Mouse (Mus musculus) layer of hippocampus, adult 9-11 months (tissue): ENCODE data around the gene Nomo1.
A peak's percentile ranks its signal among the peaks of the same experiment; 100 is the strongest.

Source experiments
- DNase-seq: peaks from one replicate; pipeline ENCODE4 v3.0.0; 2022

The Nomo1 gene

DNA sequence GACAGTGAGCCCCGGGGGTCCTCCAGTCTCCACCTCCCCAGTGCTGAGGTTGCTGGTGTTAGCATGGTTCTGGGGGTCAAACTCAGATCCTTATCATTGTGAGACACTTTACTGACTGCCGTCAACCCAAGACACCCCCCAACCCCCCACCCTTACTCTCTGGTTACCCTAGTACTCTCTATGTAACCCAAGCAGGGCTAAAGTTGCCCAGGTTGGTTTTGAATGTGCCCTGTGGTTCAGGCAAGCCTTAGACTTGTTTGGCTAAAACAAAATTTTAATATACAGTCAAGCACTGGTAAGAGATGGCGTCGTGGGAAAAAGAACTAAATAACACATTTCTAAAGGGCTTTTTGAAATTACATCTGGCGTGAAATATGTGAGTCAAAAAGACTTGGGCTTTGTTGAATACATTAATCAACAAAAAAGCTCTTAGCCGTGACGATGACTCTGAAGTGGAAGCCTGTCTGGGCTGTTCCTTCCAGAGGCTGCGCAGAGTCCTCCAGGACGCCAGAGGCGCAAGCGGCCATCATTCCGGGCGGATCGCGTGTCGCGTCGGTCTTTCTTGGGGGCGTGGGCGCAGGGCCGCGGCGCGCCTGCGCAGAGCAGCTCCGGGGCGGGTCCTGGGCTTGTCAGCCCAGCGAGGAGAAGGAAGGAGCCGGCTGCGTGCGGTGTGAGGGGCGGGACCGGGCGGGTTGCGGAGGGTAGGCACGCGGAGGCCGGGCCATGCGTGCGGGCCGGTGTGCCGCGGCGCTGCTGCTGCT is at the start of gene Nomo1:
Gene Nomo1, plus strand, starts transcription at position 590 of the 761 bp plus-strand sequence.
- peak; percentile 95 for DNase-seq

DNA sequence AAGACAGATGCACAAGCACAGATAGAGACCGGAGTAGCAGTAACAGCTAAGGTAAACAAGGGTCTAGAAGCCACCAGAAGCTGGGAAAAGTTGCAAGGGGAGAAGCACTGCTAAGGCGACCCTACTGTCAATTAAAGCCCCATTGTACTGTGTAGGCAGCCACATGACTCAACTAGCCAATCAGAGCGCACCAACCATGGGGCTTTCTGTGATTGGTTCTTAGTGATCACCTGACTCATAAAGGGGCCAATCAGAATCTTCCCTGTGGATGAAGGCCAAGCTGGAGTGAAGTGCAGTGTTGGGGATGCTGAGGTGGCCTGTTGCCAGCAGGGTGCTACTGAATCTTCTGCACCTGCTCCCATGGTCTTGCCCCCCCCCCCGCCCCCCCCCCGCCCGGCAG is 46.6 kb upstream of the Nomo1 start:
- no peak for DNase-seq

DNA sequence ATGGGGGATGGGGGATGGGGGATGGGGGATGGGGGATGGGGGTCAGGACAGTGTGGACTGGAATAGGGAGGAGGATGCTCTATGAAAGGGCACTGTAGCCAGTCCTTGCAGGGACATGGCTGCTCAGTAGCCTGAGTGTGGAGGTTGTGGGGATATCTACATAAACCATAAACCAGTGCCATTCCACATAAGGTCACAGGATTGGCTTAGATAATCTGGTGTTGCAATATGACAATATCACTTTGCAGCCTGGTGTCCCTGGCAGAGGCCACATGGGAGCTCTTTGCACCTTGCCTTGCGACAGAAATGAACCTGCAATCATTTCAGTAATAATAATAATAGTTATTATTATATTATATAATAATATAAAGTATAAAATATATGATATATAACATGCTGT is 45.2 kb upstream of the Nomo1 start:
- DNase-seq = no peak

DNA sequence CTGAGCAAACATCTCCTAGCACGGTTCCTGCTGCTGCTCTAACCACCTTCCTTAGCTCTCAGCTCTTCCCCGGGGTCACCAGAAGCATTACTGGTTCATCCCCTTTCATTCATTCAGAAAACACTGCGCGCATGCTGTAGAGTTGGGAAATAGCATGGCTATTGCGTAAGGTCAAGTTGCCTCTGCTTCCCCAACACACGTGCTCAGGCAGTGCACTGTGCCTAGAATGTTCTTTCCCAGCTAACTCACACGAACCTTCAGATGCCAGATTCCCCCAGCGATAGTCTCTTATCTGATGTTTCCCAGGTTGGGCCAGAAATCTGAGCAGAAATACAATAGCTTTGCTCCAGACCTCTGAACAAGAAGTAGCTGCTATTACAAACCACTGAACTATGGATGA is 41.0 kb upstream of the Nomo1 start:
- DNase-seq = no peak

DNA sequence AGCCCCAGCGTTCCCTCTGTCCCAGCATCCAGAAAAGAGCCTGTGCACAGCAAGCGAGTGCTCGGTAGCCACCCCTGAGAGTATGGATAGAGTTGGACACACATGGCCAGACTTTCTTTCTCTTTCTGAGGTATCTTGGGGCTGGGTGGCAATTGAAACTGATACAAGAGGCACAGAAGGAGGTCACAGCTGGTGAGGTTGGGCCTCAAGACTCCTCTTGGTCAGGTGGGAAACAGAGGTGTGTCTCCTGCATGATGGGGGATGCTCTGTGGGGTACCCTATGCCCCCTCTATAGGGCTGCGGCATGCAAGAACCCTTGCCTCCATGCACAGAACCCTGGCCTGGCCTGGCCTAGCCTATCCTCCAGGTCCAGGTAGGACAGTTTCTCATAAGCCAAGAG is 32.9 kb upstream of the Nomo1 start:
- no peak for DNase-seq

DNA sequence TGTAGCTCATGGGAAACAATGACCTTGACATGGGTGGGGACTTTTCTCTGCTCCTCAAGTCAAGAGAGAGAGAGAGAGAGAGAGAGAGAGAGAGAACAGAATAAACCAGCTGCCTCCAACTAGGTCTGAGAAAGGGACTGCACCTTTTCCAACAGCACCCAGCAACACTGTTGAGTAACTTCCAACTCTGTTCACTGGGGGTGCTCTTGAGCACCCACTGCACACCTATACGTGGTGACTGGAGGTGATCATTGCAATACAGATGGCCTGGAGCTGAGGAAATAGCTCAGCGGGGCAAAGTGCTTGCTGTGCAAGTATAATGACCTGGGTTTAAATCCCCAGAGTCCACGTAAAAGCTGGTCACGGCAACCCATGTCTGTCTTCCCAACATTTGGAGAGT is 30.8 kb upstream of the Nomo1 start:
- no peak for DNase-seq

DNA sequence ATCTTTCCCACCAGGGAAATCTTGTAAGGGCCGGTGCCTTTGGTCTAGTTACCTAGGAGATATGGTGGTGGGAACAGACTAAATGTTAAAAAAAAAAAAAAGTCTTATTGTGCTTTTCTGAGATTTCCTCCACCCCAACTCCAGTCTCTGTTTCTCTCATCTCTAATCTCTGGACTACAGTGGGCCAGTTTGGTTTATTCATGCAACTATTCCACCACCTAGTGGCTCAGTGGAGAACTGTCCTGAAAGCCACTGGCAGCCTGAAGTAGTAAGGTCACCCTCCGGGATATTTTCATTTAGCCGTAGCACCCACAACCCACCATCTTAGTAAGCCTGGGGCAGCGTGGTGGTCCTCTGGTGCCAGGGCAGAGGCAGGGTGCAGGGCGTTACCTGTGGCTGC is 23.9 kb upstream of the Nomo1 start:
- peak; percentile 52 for DNase-seq

DNA sequence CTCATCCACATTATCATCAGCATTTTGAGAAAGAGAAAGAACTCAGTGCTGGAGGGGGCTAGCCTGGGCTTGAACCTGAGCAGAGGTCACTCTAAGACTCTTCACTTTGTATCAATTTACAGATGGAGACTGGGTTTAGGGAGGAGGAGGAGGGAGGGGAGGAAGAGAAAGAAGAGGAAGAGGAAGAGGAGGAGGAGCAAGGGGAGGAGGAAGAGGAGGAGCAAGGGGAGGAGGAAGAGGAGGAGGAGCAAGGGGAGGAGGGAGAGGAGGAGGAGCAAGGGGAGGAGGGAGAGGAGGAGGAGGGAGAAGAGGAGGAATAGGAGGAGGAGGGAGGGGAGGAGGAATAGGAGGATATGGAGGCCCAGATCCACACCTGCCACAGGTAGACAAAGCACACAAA is 21.4 kb upstream of the Nomo1 start:
- DNase-seq = no peak

DNA sequence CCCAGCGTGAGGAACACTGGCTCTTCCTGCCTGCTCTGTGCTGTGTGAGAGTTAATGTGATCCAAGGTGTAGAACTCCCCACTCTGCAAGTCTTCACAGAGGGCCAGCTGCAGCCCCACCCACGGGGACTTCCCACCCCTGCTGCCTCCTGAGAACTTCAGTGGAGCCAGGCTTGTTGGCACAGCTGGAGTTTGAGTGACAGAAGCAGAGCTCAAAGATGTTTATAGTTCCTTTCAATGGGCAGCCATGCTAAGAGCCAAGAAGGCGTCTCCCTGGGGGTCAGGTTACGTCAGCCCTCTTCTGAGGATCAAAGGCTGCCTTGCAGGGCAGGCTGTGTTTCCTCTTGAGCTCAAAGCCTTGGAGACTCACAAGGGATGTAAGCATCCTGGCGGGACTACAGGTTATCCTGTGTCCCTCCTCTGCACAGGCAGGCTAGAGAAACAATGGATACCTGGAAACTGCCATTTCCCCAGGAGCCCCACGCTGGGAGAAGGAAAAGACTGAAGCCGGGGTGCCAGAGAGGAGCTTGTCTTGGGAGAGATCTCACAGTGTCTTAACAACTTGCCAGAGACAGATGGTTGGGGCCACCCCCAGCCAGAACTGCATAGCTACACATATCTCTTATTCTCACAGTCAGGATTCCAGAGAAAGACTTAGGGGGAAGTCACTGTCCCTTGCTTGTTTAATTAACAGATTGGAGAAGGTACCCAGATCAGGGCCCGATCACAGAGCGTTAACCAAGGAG is 20.1 kb upstream of the Nomo1 start:
- DNase-seq = peak; percentile 31

DNA sequence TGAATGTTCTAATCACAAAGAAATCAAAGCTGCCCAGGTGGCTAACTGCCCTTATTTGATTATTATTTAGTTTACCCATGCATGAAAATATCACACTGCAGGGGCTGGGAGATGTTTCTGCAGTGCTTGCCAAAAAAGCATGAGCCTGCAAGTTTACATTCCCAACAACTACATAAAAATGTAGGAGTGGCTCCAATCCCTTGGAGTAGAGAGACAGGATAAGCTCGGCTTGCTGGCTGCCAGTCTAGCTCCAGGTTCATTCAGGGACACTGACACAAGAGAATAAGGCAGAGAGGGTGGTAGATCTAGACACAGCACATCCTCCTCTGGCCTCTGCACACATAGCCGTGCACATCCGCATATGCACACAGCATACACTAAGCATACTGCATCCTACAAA is 13.9 kb upstream of the Nomo1 start:
- DNase-seq = no peak

DNA sequence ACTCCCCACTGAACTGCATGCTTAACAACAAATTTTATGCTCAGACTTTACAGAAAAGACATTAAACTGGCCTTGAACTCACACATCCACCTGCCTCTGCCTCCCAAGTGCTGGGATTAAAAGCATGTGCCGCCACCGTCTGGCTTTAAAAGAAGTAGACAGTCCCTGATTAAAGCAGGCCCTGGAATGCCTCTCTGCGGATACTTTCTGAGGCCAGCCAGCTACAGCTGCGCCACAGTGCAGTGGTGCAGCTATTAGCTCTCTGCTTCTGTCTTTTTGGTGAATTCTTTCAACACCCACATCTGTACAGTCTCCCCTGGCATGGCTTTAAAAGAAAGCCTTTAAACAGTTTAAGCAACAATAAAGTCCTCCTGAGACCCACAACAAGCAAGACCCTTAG is 11.5 kb upstream of the Nomo1 start:
- no peak for DNase-seq

DNA sequence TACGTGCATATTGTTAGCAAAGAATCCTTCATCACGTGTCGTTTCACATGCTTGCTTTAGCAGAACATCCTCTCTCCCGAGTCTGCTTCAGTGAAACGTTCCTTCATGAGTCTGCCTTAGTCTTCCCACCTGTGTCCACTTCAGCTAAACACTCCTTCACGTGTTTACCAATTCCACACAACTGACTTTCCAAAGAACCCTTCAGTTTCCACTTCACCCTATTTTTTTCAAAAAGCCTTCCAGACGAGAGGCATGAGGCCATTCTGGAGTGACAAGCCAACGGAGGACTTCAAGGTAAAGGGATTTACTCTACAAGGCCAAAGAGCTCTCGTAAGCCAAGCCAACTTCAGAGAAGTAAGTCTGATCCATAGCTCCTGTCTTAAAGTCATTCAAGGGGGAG is 8.1 kb upstream of the Nomo1 start:
- no peak for DNase-seq

DNA sequence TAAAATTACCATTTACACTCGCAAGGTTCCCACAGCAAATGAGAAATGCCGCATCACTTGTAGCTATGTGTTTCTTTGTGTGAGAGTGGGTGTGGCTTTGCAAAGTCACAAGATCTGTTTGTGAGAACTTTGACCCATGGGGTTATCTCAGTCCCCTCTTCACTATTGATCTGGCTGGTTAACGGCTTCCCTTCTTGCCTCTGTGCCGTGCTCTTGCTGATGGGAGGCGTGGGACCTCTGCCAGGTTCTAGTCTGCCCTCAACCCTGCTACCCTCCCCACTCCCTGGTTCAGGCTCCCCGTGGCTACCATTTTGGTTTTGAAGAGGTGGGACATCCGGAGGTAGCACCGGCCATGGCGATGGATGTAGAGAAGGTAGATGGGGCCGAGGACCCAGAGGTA is 4.8 kb upstream of the Nomo1 start:
- DNase-seq = no peak

DNA sequence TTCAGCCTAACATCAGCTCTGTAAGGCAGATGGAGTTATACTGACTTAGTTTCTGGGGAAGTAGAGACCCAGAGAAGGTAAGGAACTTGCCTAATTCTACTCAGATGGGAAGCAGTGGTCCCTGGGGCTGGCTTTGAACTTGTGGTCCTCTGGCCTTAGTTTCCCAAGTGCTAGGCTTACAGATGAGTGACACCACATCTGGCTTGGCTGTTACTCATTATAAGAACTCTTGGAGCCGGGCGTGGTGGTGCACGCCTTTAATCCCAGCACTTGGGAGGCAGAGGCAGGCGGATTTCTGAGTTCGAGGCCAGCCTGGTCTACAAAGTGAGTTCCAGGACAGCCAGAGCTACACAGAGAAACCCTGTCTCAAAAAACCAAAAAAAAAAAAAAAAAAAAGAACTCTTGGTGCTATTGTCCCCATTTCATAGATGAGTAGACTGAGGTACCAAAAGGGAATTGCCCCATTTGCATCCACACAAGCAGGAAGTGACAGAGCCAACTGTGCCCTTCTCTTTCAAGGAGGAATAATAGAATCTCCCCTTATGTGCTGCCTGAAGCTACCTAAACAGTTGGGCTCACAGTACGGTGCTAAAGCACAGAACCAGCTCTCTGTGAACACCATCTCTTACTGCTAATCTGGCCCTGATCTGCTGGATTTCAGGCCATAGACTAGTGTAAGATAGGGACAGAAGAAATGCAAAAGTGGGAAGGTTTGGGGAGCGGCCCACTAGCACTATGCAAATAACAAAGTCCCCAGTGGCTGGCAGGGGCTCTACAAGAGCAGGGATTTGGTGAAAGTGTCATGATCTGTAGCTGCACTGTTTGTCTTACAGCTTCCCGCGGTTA is 4.0 kb upstream of the Nomo1 start:
- DNase-seq = no peak

DNA sequence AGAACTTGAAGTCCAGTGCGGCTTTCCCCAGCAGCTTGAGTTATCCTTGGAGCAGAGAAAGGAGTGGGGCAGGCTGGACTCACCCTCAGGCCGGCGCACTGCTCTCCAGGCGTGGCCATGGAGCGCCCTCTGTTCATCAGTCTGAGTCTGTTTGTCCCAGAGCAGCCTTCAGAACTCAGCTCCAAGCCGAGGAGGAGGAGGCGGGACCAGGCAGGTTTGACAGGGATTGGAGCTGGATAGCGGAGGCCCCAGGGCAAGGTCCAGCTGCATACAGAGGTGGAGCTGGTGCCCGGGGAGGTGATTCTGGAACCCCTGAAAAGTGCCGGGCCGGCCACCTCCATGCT is 3.4 kb upstream of the Nomo1 start, which contains the start of gene Abcc6:
Gene Abcc6, minus strand, starts transcription at position 158 of the 344 bp plus-strand sequence.
- no peak for DNase-seq

DNA sequence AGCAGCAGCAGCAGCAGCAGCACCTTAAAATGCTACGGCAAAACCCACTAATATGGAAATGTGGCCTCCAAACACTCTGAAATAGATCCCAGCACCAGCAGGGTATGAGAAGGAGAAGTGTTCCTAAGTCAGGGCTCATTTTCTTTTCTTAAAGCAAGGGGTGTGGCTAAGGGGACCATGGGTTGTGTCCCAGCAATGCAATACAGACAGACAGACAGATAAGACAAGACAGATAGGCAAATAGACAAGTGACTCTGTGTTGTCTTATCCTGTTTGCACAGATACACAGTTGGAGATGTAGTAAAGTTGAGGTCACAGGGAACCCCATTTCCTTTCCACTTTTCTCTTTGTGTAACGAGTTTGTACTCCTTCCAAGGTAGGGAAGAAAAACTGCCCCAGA is 2.4 kb upstream of the Nomo1 start:
- DNase-seq = no peak

DNA sequence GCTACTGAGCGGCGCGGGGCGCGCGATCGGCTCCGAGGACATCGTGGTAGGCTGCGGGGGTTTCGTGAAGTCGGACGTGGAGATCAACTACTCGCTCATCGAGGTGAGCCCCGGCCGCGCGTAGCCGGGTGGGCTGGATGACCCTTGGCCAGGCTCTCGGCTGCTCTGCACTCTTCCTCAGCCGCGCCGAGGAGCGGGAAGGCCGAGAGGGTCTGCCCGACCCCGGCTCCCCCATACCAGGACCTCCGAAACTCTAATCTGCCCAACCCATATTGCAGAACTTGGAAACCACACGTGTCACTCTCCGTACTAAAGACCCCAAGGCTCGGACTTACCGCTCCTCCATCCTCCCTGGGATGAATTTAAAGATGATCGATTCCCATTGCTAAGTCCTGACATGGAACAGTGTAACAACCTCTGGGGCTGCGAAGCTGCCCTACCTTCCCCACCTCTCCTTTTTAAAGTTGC is 406 bp downstream of the Nomo1 start:
- no peak for DNase-seq

DNA sequence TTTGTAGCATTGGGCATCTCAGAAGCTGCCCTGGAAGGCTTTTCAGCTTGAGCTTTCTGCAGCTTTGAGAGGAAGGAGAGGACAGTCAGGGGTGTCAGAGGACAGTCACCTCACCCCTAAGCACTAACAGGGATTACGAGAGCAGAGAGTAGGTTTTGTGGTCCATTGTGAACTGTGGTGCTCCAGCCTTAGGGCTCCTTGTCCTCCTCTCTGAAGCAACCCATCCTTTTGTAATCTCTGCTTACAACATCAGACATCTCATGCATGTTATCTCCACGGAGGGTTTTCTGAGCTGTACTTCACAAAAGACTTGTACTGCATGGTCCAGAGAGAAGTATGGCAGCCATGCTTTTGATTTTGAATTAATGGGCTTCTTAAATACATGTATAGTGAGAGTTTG is 1.5 kb downstream of the Nomo1 start:
- no peak for DNase-seq

DNA sequence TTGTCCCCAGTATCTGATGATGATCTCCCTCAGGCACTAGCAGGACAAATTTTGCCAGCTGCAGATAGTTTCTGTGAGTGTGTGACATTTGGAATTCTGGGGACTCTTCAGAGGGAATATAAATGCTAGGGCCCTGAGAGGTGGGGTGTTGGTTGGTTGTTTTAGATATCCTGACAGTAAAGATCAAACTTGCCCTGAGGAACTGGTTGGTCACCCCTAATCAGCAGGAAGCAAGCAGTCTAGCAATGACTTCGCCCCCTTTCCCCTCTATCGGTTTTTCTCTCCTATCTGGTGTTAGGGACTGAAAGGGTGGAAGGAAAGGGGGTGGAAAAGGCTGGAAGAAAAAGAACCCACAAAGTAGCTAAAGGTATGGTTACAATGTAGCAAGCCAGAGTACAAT is 2.0 kb downstream of the Nomo1 start:
- no peak for DNase-seq

DNA sequence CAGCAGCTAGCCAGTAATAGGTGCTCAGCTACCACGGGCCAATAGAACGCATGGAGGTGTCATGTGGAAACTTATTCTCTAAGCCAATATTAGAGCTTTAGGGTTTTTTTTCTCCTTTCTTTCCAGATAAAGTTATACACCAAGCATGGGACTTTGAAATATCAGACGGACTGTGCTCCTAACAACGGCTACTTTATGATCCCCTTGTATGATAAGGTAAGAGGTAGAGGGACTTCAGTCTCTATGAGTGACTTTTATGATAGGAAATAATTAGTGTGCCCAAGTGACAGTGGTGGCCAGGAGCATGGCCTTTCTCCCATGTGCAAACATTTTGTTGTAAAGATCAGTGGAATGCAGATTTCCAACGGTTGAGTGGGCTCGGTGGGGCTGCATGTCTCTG is 3.9 kb downstream of the Nomo1 start:
- DNase-seq = no peak

DNA sequence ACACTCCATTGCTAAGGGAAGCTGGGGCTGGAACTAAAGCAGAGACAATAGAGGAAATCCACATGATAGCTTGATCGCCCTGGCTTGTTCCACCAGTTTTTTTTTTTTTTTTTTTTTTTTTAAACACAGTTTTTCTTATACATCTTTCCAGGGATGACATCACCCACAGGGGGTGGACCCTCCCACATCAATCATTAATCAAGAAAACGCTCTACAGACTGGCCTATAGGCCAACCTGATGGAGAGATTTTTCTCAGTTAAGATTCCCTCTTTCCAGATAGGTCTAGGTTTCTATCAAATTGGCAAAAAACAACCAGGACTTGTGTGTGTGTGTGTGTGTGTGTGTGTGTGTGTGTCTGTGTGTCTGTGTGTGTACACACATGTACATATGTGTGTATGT is 6.4 kb downstream of the Nomo1 start:
- no peak for DNase-seq

DNA sequence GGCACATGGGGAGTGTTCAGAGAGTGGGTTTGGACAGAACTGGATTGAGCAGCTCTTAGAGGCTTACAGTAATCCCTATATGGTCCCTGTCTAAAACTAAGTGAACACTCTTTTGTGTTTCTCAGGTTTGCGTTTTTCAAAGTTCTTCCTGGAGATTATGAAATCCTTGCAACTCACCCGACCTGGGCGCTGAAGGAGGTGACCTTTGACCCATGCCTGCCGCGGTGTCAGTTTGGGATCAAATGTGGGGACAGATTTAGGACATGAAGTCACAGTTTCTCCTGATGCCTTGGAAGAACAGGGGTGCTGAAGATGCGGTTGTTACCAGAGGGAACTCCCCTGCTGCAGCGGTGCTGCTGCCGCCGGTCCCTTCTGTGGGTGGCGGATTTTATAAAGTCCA is 10.6 kb downstream of the Nomo1 start:
- no peak for DNase-seq

DNA sequence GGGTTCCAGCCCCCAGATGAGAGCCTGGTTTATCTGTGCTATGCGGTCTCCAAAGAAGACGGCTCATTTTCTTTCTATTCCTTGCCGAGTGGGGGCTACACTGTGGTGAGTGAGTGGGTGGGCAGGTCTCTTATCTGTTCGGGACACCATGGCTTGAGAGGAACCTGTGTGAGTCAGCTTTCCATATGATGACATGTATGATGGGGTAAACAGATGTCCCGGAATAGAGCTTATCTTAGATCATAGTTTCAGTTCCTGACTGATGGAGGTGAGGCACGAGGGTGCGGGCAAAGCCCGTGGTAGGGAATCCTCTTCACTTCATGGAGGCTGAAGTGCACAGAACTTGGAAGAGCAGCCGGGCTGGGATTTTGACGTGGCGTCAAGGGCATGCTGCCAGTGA is 12.4 kb downstream of the Nomo1 start:
- no peak for DNase-seq
